Mouse (Mus musculus): ENCODE measurements around the gene Atp6ap1. TPM values are rescaled to one million over a fixed set of nuclear protein-coding genes. Genes with fewer than 3 reads are reported as not detected.

The Atp6ap1 gene
- polyA plus RNA-seq, 1 experiment: 40.3 TPM

DNA sequence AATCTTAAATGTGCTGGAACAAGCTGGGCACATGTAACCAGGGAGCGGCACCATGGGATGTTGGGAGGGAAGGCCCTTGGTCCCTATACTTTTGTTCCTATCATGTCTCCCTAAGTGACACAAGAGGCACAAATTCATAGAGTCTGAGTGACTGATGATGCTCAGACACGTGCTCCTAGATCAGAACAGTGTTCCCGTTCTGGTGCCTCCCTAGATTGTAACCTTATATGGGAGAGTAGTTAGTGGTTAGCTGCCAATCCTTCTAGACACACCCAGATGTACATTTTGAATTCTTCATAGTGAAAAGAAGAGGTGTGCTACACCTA lies 27.2 kb upstream of the Atp6ap1 start:
- TF ChIP-seq POLR2A (IDR thresholded peaks at IDR 0.05; ENCODE audit: control insufficient read depth, low read depth, low read length): no peak
- no peak for TF ChIP-seq CTCF (IDR thresholded peaks at IDR 0.05; ENCODE audit: control insufficient read depth, insufficient read depth, insufficient replicate concordance, low read depth, low read length)
- Histone ChIP-seq H3K27ac (ENCODE audit: control insufficient read depth, insufficient read depth, low read depth, low read length) (peak overlapping the region; percentile 69), H3K4me1 (ENCODE audit: control insufficient read depth, insufficient read depth, low read length) (0 out of 2 replicates have a peak, but pooled peaks cover 2% of the 10 kb centered on the region), H3K27me3 (ENCODE audit: control insufficient read depth, insufficient read depth, low read length) (no peaks in the 10 kb centered on the region), H3K36me3 (ENCODE audit: control insufficient read depth, insufficient read depth, low read length) (no peaks in the 10 kb centered on the region), H3K4me3 (ENCODE audit: control insufficient read depth, low read depth, low read length) (peak overlapping the region; percentile 67)

GRCm38 (mm10) chrX:74270062-74270901 lies 26.6 kb upstream of the Atp6ap1 start, which contains the start of gene Rpl10:
Rpl10 (plus strand) TSS chrX:74270812.
- Histone ChIP-seq H3K27ac (ENCODE audit: control insufficient read depth, insufficient read depth, low read depth, low read length) (peak within 1 kb of the TSS; percentile 73), H3K27me3 (ENCODE audit: control insufficient read depth, insufficient read depth, low read length) (no peaks in the 10 kb centered on the region), H3K4me1 (ENCODE audit: control insufficient read depth, insufficient read depth, low read length) (0 out of 2 replicates have a peak, but pooled peaks cover 2% of the 10 kb centered on the region), H3K4me3 (ENCODE audit: control insufficient read depth, low read depth, low read length) (peak within 1 kb of the TSS; percentile 67), H3K36me3 (ENCODE audit: control insufficient read depth, insufficient read depth, low read length) (no peaks in the 10 kb centered on the region)
- TF ChIP-seq POLR2A (IDR thresholded peaks at IDR 0.05; ENCODE audit: control insufficient read depth, low read depth, low read length) (peak; percentile 88), CTCF (IDR thresholded peaks at IDR 0.05; ENCODE audit: control insufficient read depth, insufficient read depth, insufficient replicate concordance, low read depth, low read length) (no peak)

DNA sequence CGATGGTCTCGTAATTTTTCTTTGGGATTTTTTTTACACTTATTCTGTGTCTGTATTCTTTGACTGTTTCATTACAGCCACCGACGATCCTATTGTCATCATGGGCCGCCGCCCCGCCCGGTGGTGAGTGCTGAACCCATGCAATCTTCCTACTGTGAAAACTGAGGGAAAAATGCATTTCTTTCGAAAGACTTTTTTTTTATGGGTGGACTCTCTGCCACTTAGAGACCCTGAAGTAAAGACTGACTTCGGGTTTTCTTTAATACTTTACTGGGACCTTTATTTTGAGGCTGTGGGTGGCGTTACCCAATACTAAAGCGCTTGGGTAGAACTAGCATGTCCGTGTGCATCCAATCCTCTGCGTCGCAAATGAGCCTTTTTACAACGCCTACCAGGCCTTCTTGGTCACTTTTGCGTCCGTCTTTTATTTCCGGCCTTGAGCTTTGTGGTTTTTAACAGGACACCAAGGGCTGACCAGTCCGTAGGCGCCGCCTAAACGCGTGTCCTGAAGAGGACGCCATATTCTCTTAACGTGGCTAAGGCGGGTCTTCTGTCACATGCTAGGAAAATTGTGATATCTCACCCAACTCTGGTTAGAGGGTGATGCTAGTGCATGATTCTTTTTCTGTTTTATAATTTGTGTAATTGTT lies 25.9 kb upstream of the Atp6ap1 start:
- Histone ChIP-seq H3K4me1 (ENCODE audit: control insufficient read depth, insufficient read depth, low read length) (0 out of 2 replicates have a peak, but pooled peaks cover 2% of the 10 kb centered on the region), H3K27me3 (ENCODE audit: control insufficient read depth, insufficient read depth, low read length) (no peaks in the 10 kb centered on the region), H3K27ac (ENCODE audit: control insufficient read depth, insufficient read depth, low read depth, low read length) (peak overlapping the region; percentile 36; the same call in 1 of the 2 replicates), H3K4me3 (ENCODE audit: control insufficient read depth, low read depth, low read length) (peak overlapping the region; percentile 67), H3K36me3 (ENCODE audit: control insufficient read depth, insufficient read depth, low read length) (no peaks in the 10 kb centered on the region)
- TF ChIP-seq CTCF (IDR thresholded peaks at IDR 0.05; ENCODE audit: control insufficient read depth, insufficient read depth, insufficient replicate concordance, low read depth, low read length) (no peak), POLR2A (IDR thresholded peaks at IDR 0.05; ENCODE audit: control insufficient read depth, low read depth, low read length) (no peak)

DNA sequence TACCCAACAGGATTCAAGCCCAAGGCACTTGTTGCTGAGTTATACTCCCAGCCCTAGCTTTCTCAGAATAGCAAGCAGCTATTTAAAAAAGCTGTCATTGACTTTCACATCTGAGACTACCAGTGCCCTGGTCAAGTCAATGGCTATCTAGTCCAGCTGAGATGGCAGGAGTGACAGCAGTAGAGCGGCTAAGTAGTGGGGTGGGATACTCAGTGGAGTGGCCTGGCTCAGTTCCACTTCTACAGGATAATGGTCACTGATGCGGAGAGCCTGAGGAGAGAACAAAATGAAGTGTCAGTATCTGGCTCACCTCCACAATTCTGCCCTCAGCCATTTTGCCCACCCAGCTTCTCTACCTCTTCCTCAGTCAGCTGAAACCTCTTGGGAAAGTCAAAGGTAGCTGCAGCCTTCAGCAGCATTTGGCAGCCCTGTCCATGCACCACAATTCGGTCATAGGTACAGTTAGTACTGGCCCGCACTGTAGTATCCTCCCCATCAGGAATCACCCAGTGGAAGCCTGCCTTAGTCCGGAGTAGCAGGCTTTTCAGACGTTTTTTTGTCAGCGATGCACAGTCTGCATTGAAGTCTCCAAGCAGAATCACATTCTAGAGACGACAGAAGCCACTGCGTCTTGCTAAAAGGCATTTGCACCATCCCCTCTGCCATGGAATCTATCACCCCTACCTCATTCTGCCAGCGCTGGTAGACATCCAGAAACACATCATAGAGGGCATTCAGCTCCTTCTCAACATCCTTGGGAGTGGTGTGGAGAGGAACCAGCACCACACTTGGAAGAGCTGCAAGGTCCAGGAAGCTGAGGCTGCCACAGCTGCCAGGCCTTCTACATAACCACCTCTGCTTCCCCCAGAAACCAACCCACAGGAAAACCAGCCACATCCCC lies 23.2 kb upstream of the Atp6ap1 start:
- Histone ChIP-seq H3K36me3 (ENCODE audit: control insufficient read depth, insufficient read depth, low read length) (no peaks in the 10 kb centered on the region), H3K4me1 (ENCODE audit: control insufficient read depth, insufficient read depth, low read length) (0 out of 2 replicates have a peak, but pooled peaks cover 2% of the 10 kb centered on the region), H3K4me3 (ENCODE audit: control insufficient read depth, low read depth, low read length) (no peak overlapping the region), H3K27ac (ENCODE audit: control insufficient read depth, insufficient read depth, low read depth, low read length) (no peak overlapping the region), H3K27me3 (ENCODE audit: control insufficient read depth, insufficient read depth, low read length) (no peaks in the 10 kb centered on the region)
- no peak for TF ChIP-seq CTCF (IDR thresholded peaks at IDR 0.05; ENCODE audit: control insufficient read depth, insufficient read depth, insufficient replicate concordance, low read depth, low read length)
- no peak for TF ChIP-seq POLR2A (IDR thresholded peaks at IDR 0.05; ENCODE audit: control insufficient read depth, low read depth, low read length)

GRCm38 (mm10) chrX:74277916-74278315 lies 19.0 kb upstream of the Atp6ap1 start:
- TF ChIP-seq CTCF (IDR thresholded peaks at IDR 0.05; ENCODE audit: control insufficient read depth, insufficient read depth, insufficient replicate concordance, low read depth, low read length): no peak
- no peak for TF ChIP-seq POLR2A (IDR thresholded peaks at IDR 0.05; ENCODE audit: control insufficient read depth, low read depth, low read length)
- no peaks in the 10 kb centered on the region for H3K27me3 ChIP-seq (ENCODE audit: control insufficient read depth, insufficient read depth, low read length)
- H3K4me1 ChIP-seq (ENCODE audit: control insufficient read depth, insufficient read depth, low read length): no peaks in the 10 kb centered on the region; the same call in 1 of the 2 replicates
- no peak overlapping the region for H3K27ac ChIP-seq (ENCODE audit: control insufficient read depth, insufficient read depth, low read depth, low read length)
- H3K4me3 ChIP-seq (ENCODE audit: control insufficient read depth, low read depth, low read length): no peak overlapping the region
- no peaks in the 10 kb centered on the region for H3K36me3 ChIP-seq (ENCODE audit: control insufficient read depth, insufficient read depth, low read length)

DNA sequence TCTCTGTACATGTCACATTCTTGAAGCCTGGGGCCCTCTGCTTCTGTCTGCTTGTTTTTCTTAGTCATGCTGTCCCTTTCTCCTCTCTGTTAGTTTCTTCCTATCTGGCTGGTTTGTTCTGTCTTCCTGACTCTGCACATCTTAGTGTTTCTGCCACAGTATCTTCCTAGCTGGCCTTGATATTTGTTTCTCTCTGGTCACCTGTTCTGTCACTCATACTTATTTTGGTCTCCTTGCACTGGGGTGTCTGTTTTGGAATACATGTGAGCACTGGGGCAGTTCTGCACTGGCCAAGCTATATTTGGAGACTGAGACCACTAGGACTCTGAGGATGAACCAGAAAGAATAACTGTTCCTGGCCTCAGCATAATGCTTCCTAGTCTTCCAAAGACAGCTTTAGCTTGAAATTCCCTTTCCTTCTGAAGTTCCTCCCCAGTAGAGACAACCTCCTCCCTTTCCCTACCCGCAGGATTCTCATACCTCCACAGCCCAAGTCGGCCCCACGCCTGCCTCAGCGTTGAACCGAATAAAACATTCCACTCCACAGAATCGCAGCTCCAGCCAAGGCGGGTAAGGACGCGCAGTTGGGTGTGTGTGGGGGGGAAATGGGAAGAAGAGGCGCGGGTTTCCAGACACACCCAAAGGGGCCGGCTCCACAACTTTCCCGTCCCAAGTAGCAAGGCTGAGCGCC lies 15.7 kb upstream of the Atp6ap1 start:
- no peak overlapping the region for H3K27ac ChIP-seq (ENCODE audit: control insufficient read depth, insufficient read depth, low read depth, low read length)
- no peaks in the 10 kb centered on the region; the same call in 1 of the 2 replicates for H3K4me1 ChIP-seq (ENCODE audit: control insufficient read depth, insufficient read depth, low read length)
- no peaks in the 10 kb centered on the region for H3K27me3 ChIP-seq (ENCODE audit: control insufficient read depth, insufficient read depth, low read length)
- TF ChIP-seq CTCF (IDR thresholded peaks at IDR 0.05; ENCODE audit: control insufficient read depth, insufficient read depth, insufficient replicate concordance, low read depth, low read length) (no peak), POLR2A (IDR thresholded peaks at IDR 0.05; ENCODE audit: control insufficient read depth, low read depth, low read length) (no peak)
- no peaks in the 10 kb centered on the region for H3K36me3 ChIP-seq (ENCODE audit: control insufficient read depth, insufficient read depth, low read length)
- peak overlapping the region; percentile 88 for H3K4me3 ChIP-seq (ENCODE audit: control insufficient read depth, low read depth, low read length)

Data from testis, adult 2 months (tissue).